Mouse (Mus musculus): ENCODE results near the gene Pard3b. TPM values are rescaled to one million over a fixed set of nuclear protein-coding genes. Genes with fewer than 3 reads are reported as not detected.

Pard3b gene
- 25.5 and 25.9 TPM in 2 replicates for polyA plus RNA-seq (2016; fragmentation: Nextera tagmentation; extraction: Ambion mirVana)

DNA sequence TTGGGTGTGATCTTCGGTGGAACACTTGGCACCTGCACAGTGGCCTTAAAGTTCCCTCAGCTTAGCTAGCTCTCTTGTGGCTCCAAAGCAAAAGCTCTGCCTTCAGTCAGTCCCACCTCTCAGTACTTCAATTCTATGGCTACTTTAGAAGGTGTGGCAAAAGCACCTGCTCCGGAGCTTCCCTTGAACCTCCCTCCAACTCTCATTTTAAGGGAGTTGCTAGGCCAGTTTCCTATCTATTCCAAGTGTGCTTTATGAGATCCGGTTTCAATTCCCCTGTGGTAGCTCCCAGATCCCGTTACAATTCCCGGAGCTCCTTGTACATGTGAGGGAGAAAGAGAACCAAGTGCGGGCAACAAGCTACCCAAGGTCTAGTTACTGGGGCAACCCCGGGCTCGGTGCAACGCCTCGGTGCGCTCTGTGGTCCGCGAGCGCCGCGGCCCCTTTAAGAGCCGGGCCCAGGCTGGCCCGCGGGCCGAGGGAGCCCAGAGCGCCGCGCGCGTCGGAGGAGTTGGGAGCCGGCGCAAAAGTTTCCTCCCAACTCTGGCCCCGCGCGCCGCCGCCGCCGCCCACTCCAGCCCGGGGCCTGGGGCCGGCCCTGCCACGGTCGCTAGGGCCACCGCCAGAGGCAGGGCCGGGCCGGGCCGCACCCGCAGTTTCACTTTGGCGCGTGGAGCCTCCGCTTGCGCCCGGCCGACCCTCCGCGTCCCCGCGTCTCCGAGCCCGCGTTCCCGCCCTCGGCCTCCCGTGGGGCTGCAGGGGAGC is at the start of gene Pard3b:
Gene Pard3b, plus strand, starts transcription at position 478 of the 765 bp plus-strand sequence.
- H3K27ac ChIP-seq = no peak within 1 kb of the TSS
- H3K4me3 ChIP-seq = peak within 1 kb of the TSS; percentile 87
- no peaks in the 10 kb centered on the region for H3K9me3 ChIP-seq
- H3K36me3 ChIP-seq = no peaks in the 10 kb centered on the region
- H3K4me1 ChIP-seq = peaks cover 11% of the 10 kb centered on the region
- WGBS = 1% methylated on average over 58 of the region's 60 CpGs
- peaks cover 6% of the 10 kb centered on the region; the same call in 1 of the 2 replicates for H3K27me3 ChIP-seq
- H3K4me2 ChIP-seq (replicated peaks) = peak within 1 kb of the TSS; percentile 94
- H3K9ac ChIP-seq = peak within 1 kb of the TSS; percentile 79
- ATAC-seq (ENCODE audit: insufficient number of reproducible peaks, insufficient read depth, low FRiP score, low TSS enrichment) = peak; percentile 76

- ATAC-seq (ENCODE audit: insufficient number of reproducible peaks, insufficient read depth, low FRiP score, low TSS enrichment) = no peak
- no peak overlapping the region for H3K4me3 ChIP-seq
- no peak overlapping the region for H3K27ac ChIP-seq
- H3K36me3 ChIP-seq = no peaks in the 10 kb centered on the region
- no peak overlapping the region for H3K4me2 ChIP-seq (replicated peaks)
- no peaks in the 10 kb centered on the region for H3K27me3 ChIP-seq
- no peak overlapping the region for H3K9ac ChIP-seq
- no peaks in the 10 kb centered on the region for H3K4me1 ChIP-seq
- no peaks in the 10 kb centered on the region for H3K9me3 ChIP-seq
Measured at GRCm38 (mm10) chr1:61616176-61616575, 22.4 kb upstream of the Pard3b start.

GRCm38 (mm10) chr1:61620651-61621050 is 18.0 kb upstream of the Pard3b start:
- H3K4me2 ChIP-seq (replicated peaks) = no peak overlapping the region
- no peaks in the 10 kb centered on the region for H3K27me3 ChIP-seq
- no peak overlapping the region for H3K27ac ChIP-seq
- no peak overlapping the region for H3K4me3 ChIP-seq
- 64% methylated on average over 1 of the region's 1 CpGs for WGBS
- no peaks in the 10 kb centered on the region for H3K36me3 ChIP-seq
- H3K4me1 ChIP-seq = no peaks in the 10 kb centered on the region
- no peak for ATAC-seq (ENCODE audit: insufficient number of reproducible peaks, insufficient read depth, low FRiP score, low TSS enrichment)
- H3K9ac ChIP-seq = no peak overlapping the region
- H3K9me3 ChIP-seq = no peaks in the 10 kb centered on the region

GRCm38 (mm10) chr1:61629857-61630256 is 8.8 kb upstream of the Pard3b start:
- H3K4me3 ChIP-seq = no peak overlapping the region
- 87% methylated on average over 2 of the region's 2 CpGs for WGBS
- H3K27ac ChIP-seq = no peak overlapping the region
- no peaks in the 10 kb centered on the region for H3K4me1 ChIP-seq
- 0 out of 2 replicates have a peak, but pooled peaks cover 2% of the 10 kb centered on the region for H3K27me3 ChIP-seq
- no peak for ATAC-seq (ENCODE audit: insufficient number of reproducible peaks, insufficient read depth, low FRiP score, low TSS enrichment)
- H3K4me2 ChIP-seq (replicated peaks) = no peak overlapping the region
- H3K9ac ChIP-seq = no peak overlapping the region
- no peaks in the 10 kb centered on the region for H3K9me3 ChIP-seq
- no peaks in the 10 kb centered on the region for H3K36me3 ChIP-seq

DNA sequence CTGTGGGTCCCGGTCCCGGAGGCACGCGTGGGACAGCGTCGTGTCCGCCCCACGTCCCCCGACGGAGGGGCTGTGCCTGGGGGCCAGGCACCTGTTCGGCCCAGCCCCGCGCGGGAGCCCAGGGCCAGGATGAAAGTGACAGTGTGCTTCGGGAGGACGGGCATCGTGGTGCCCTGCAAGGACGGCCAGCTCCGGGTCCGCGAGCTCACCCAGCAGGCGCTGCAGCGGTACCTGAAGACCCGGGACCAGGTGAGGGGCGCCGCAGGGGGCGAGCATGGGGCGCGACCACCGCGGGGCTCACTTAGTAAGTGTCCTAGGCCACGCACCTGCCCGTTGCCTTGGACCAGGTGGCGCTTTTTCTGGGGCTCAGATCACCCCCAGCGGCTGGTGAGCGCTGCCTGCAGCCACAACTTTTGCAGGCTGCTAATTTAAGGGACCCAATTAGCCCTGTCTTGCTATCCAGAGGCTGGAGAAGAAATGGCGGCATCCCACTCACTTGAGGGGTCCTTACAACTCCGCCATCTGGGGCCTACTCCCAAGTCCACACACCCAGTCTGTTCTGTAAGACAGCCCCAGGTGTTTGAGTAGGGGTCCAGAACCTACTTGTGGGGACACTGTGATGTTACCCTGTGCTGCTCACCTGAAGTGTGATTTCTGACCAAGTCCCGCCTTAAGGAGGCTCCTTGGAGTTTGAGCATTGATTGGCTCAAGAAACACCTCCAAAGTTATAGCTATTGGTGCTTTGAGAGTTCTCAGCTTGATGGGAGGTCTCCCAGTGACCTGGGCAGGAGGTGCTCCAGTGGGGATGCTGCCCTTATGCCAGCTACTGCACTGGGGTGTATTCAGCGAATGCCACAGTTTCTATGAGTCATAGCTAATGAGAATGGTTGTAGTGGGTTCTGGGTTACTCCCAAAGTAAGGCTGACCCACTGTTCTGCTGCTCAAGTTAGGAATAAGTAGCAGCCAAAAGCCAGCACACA is 780 bp downstream of the Pard3b start:
- Histone ChIP-seq H3K4me3 (peak overlapping the region; percentile 87), H3K27ac (no peak overlapping the region), H3K4me2 (replicated peaks) (peak overlapping the region; percentile 94), H3K36me3 (no peaks in the 10 kb centered on the region), H3K27me3 (peaks cover 6% of the 10 kb centered on the region; the same call in 1 of the 2 replicates), H3K9me3 (no peaks in the 10 kb centered on the region), H3K9ac (peak overlapping the region; percentile 79), H3K4me1 (peaks cover 11% of the 10 kb centered on the region)
- peak; percentile 50 for ATAC-seq (ENCODE audit: insufficient number of reproducible peaks, insufficient read depth, low FRiP score, low TSS enrichment)
- 4% methylated on average over 40 of the region's 40 CpGs for WGBS

DNA sequence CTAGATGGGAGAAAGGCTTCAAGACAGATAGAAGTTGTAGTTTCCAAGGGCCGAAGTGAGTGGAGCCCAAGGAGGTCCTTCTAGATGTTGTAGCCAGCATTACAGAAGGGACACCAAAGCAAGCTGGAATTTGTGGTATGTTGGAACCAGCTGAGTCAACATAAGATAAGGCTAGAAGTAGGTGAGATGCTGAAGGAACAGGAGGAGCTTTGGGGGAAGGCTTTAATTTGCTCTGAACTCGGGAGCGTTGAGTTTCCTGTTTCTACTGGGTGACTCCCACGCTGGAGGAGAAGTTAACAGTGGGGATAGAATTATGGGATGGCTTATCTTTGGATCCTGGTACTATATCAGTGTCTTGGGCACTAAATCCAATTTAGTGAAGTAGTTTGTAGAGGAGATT is 3.3 kb downstream of the Pard3b start:
- H3K9me3 ChIP-seq = no peaks in the 10 kb centered on the region
- no peak overlapping the region for H3K9ac ChIP-seq
- H3K4me1 ChIP-seq = peaks cover 11% of the 10 kb centered on the region
- peaks cover 6% of the 10 kb centered on the region; the same call in 1 of the 2 replicates for H3K27me3 ChIP-seq
- no peak overlapping the region for H3K27ac ChIP-seq
- H3K36me3 ChIP-seq = no peaks in the 10 kb centered on the region
- H3K4me3 ChIP-seq = no peak overlapping the region
- ATAC-seq (ENCODE audit: insufficient number of reproducible peaks, insufficient read depth, low FRiP score, low TSS enrichment) = no peak
- WGBS = 49% methylated on average over 4 of the region's 4 CpGs
- no peak overlapping the region for H3K4me2 ChIP-seq (replicated peaks)

GRCm38 (mm10) chr1:61645062-61645461 is 6.4 kb downstream of the Pard3b start:
- Histone ChIP-seq H3K9ac (no peak overlapping the region), H3K9me3 (no peaks in the 10 kb centered on the region), H3K4me2 (replicated peaks) (no peak overlapping the region), H3K27me3 (no peaks in the 10 kb centered on the region), H3K36me3 (no peaks in the 10 kb centered on the region), H3K4me3 (no peak overlapping the region), H3K27ac (no peak overlapping the region), H3K4me1 (no peaks in the 10 kb centered on the region)
- WGBS = 65% methylated on average over 3 of the region's 3 CpGs
- ATAC-seq (ENCODE audit: insufficient number of reproducible peaks, insufficient read depth, low FRiP score, low TSS enrichment) = no peak

DNA sequence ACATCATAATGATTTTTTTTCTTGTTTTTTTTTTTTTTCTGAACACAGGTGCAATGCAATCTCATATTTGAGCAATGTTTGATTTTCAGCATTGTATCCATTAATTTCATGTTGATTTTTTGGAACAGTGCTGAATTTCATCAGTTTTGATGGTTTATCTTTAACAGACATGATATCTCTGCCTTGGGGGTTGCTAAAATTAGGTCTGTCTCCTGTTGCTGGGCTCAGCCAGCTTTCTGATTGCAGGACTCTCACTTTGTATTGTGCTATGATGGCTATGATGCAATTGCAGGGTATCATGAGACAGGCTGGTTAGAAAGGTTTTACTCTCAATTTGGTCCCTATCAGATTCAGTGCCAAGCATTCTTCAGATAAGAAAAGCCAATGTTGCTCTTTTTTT is 11.3 kb downstream of the Pard3b start:
- no peak for ATAC-seq (ENCODE audit: insufficient number of reproducible peaks, insufficient read depth, low FRiP score, low TSS enrichment)

GRCm38 (mm10) chr1:61651454-61652271 is 13.0 kb downstream of the Pard3b start:
- ATAC-seq (ENCODE audit: insufficient number of reproducible peaks, insufficient read depth, low FRiP score, low TSS enrichment) = no peak
- Histone ChIP-seq H3K4me1 (no peaks in the 10 kb centered on the region; the same call in 1 of the 2 replicates), H3K4me3 (no peak overlapping the region), H3K4me2 (replicated peaks) (no peak overlapping the region), H3K9ac (no peak overlapping the region), H3K36me3 (no peaks in the 10 kb centered on the region), H3K9me3 (no peaks in the 10 kb centered on the region), H3K27me3 (no peaks in the 10 kb centered on the region), H3K27ac (no peak overlapping the region)
- 65% methylated on average over 1 of the region's 1 CpGs for WGBS

More for the DNA sequence above, 11.3 kb downstream of the Pard3b start:
- Histone ChIP-seq H3K4me2 (replicated peaks) (no peak overlapping the region), H3K4me3 (no peak overlapping the region), H3K9me3 (no peaks in the 10 kb centered on the region), H3K9ac (no peak overlapping the region), H3K4me1 (no peaks in the 10 kb centered on the region; the same call in 1 of the 2 replicates), H3K27me3 (no peaks in the 10 kb centered on the region), H3K27ac (no peak overlapping the region), H3K36me3 (no peaks in the 10 kb centered on the region)

- Histone ChIP-seq H3K36me3 (no peaks in the 10 kb centered on the region), H3K4me1 (no peaks in the 10 kb centered on the region; the same call in 1 of the 2 replicates), H3K9ac (no peak overlapping the region), H3K4me3 (no peak overlapping the region), H3K4me2 (replicated peaks) (no peak overlapping the region), H3K27ac (no peak overlapping the region), H3K27me3 (no peaks in the 10 kb centered on the region), H3K9me3 (no peaks in the 10 kb centered on the region)
- no peak for ATAC-seq (ENCODE audit: insufficient number of reproducible peaks, insufficient read depth, low FRiP score, low TSS enrichment)
- 94% methylated on average over 3 of the region's 3 CpGs for WGBS
Measured at GRCm38 (mm10) chr1:61657760-61658159, 19.1 kb downstream of the Pard3b start.

DNA sequence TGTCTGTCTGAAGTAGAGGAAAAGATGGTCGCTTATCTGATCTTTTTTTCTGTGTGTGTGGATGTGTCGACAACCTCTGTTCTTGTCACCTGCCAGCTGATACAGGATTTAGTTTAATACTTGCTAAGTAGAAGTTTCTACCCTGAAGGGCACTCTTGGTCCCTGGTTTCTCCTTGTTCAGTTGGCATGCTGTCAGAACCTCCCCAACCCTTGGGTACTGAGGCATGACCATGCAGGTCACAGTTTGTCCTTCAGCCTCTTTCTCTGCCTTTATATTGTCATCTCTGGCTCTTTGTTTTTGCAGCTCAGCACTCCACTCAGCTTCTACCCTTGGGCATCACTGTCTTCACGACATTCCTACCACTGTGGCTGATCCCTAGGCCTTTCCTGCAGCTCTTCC is 21.3 kb downstream of the Pard3b start:
- no peak overlapping the region for H3K27ac ChIP-seq
- no peaks in the 10 kb centered on the region for H3K27me3 ChIP-seq
- no peak for ATAC-seq (ENCODE audit: insufficient number of reproducible peaks, insufficient read depth, low FRiP score, low TSS enrichment)
- H3K9me3 ChIP-seq = no peaks in the 10 kb centered on the region
- H3K9ac ChIP-seq = no peak overlapping the region
- WGBS = 80% methylated on average over 3 of the region's 3 CpGs
- no peaks in the 10 kb centered on the region for H3K36me3 ChIP-seq
- no peak overlapping the region for H3K4me2 ChIP-seq (replicated peaks)
- H3K4me3 ChIP-seq = no peak overlapping the region
- H3K4me1 ChIP-seq = no peaks in the 10 kb centered on the region

All from embryonic facial prominence, embryonic 12.5 days (tissue).